Mouse (Mus musculus): Measurements from ENCODE around the gene Thbs1.

DNA sequence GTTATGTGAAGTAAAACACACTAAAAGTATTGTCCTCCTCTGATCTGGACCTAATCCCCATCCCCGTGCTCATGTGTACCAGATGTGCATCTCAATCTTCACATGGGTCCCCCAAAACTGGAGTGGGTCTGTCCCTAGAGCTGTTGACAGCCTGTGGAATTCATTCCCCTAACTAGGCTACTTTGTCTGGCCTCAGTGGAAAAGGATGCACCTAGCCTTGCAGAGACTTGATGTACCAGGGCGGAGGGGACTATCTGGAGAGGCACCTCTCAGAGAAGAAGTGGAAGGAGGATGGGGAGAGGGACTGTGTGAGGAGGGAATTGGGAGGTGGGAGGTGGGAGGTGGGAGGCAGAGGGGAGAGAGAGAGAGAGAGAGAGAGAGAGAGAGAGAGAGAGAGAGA is 26.1 kb downstream of the Thbs1 start:
- TF ChIP-seq CTCF (IDR thresholded peaks at IDR 0.05; ENCODE audit: extremely low read depth, insufficient read length, insufficient replicate concordance, low read depth, low read length) (no peak), POLR2A (IDR thresholded peaks at IDR 0.05; ENCODE audit: low read depth, low read length) (no peak)
